ENCODE assay signal across 8 mouse cellular contexts in the genomic region with DNA sequence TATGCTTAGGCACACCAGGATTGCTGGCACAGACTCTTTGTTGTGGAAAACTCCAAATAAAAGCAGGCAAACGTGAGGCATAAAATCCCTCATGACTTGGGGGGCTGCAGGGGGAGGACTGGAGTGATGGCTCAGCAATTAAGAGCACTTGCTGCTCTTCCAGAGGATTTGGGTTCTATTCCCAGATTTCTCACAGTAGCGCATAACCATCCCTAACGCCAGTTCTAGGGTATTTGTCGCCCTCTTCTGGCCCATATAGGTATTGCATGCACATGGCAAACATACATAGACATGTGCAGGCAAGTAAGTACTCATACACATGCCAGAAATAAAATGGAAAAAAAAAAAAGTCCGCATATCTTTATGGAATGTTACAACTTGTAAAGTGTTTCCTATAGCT.
A peak's percentile ranks its signal among the peaks of the same experiment; 100 is the strongest.
DNase-seq lines count a peak whose midpoint lies in the region; ATAC-seq and TF ChIP-seq lines count a peak whose summit lies in the region.

No protein-coding gene starts in this region.

- H3K4me3 ChIP-seq in midbrain, postnatal 0 days (ENCODE audit: low read depth, low read length): no peak overlapping the region

- ATAC-seq in midbrain, postnatal 0 days (ENCODE audit: low FRiP score): no peak
- ATAC-seq in erythroblast, adult 5-6 weeks (replicated peaks; ENCODE audit: low FRiP score, poor library complexity, severe bottlenecking): no peak

- H3K4me1 ChIP-seq in midbrain, postnatal 0 days (ENCODE audit: insufficient read depth, low read length): peaks cover 5% of the 10 kb centered on the region

- H3K9me3 ChIP-seq in midbrain, postnatal 0 days (ENCODE audit: low read length): no peaks in the 10 kb centered on the region

- no peaks in the 10 kb centered on the region for H3K27me3 ChIP-seq in midbrain, postnatal 0 days (ENCODE audit: insufficient read depth, low read length)

- no peaks in the 10 kb centered on the region for H3K36me3 ChIP-seq in midbrain, postnatal 0 days (ENCODE audit: insufficient read depth, low read length)

- no peak overlapping the region for H3K27ac ChIP-seq in midbrain, postnatal 0 days (ENCODE audit: low read depth, low read length)

- TF ChIP-seq CTCF in midbrain, postnatal 0 days (IDR thresholded peaks at IDR 0.05): peak; percentile 81

- peak; percentile 44 for DNase-seq in layer of hippocampus, adult 11-12 months (ENCODE audit: low spot score)
- no peak for DNase-seq in layer of hippocampus, postnatal 36 days
- peak; percentile 28 to 31 for DNase-seq in B cell, adult 2 months
- DNase-seq in WW6 (ENCODE audit: low read depth, low spot score): peak; percentile 56
- peak; percentile 35 to 75 for DNase-seq in cerebellum, postnatal 4 days (ENCODE audit: low spot score in 2 of 2)
- DNase-seq in hindlimb bud, embryonic 11.5 days (ENCODE audit: extremely low spot score, low read depth, low spot score): peak; percentile 41
- DNase-seq in midbrain, postnatal 0 days (ENCODE audit: low spot score): peak; percentile 52

- no peak overlapping the region for H3K9ac ChIP-seq in midbrain, postnatal 0 days (replicated peaks; ENCODE audit: low read length, poor library complexity, severe bottlenecking)

- no peak overlapping the region for H3K4me2 ChIP-seq in midbrain, postnatal 0 days (ENCODE audit: low read depth, low read length, poor library complexity, severe bottlenecking)

- 27% methylated on average over 5 of the region's 5 CpGs for WGBS in midbrain, postnatal 0 days

Comparison
In these comparisons a context has a peak if more than half of its experiments do, and no peak if none do; other contexts are left out.
1. DNase-seq: peak in layer of hippocampus, adult 11-12 months (single experiment), B cell, adult 2 months (2 of 2), WW6 (single experiment), cerebellum, postnatal 4 days (2 of 2), hindlimb bud, embryonic 11.5 days (single experiment) and midbrain, postnatal 0 days (single experiment); none in layer of hippocampus, postnatal 36 days (0 of 2).